Mouse (Mus musculus) ZHBTc4 (cell line): ENCODE data around the gene Pcsk5.

Source experiments
- DNase-seq: peaks from one replicate; pipeline ENCODE4 v3.0.0-alpha.2; 2011; ENCODE audit warnings: low read depth, low spot score

Gene Pcsk5

DNA sequence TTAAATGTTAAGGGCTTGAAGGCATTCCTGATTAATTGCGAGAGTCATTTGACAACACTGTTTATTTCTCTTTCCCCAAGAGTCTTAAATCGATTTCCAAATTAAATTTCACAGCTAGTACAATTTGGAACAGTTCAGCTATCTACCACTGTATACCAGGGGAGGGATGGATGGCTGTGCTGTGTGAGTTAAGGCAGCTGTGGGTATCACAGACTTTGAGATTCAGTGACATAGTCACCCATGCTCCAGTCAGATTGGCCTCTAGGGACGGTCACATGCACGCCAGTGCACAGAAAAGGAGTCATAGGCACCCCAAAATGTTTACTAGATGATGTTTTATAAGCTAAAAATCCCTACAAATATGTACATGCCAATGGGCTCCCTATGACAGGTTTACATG, 260.0 kb downstream of the Pcsk5 start:
- no peak for DNase-seq

GRCm38 (mm10) chr19:17574564-17574963, 262.9 kb downstream of the Pcsk5 start:
- DNase-seq, result no peak

DNA sequence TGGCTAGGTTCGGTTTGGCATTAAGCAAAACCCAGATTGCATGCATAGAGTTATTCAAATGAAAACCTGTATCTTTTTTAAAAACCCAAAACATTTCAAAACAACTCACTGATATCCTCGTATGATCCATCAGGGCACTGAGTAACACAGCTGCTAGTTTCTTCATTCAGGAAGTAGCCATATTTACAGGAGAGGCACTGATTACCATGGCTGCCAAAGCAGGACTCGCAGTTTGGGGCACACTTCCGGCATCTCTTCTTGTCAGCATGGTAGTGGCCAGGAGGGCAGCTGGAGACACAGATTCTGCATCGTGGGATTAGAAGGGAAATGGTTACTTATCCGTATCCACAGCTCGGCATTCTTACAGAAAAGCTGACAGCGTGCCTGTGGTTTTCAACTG, 265.1 kb downstream of the Pcsk5 start:
- DNase-seq, result no peak

DNA sequence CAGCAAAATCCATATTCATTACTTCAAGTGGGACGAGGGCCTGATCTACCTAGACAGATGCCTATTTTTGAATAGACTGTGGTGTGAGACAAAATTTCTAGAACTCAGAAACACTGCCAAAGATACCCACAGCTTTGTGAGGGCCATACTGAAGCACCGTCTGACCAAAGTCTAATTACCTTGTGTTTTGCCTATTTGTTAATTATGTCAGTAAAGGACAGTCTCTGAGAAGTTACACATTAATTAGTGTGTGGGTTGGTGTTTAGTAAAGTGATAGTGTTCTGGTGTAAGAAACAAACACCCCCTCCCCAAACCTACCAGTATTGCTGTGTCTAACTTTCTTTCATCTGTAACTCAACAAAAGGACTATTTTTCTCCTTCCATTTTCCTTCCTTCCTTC, 266.5 kb downstream of the Pcsk5 start:
- no peak for DNase-seq

- no peak for DNase-seq
Observed at GRCm38 (mm10) chr19:17567264-17567663, 270.2 kb downstream of the Pcsk5 start.

- DNase-seq, result no peak
Observed at GRCm38 (mm10) chr19:17566097-17566496, 271.3 kb downstream of the Pcsk5 start.

DNA sequence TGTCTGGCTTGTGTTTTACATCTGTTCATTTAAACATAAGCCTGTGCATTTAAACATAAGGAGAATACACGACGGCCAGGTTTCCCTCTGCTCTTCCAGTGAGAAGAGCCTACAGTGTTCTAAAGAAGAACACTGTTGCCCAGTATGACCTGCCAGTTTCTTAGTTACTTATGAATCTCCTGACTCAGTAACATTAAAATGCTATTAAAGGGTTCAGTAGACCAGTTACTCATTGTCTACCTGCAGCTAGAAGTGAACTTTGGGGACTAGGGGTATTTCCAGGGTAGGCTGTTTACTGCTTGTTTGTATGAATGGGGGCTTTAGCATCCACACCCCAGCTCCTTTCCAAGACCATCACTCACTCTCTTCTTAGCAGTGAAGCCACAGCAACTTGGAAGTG, 278.7 kb downstream of the Pcsk5 start:
- DNase-seq, result no peak

DNA sequence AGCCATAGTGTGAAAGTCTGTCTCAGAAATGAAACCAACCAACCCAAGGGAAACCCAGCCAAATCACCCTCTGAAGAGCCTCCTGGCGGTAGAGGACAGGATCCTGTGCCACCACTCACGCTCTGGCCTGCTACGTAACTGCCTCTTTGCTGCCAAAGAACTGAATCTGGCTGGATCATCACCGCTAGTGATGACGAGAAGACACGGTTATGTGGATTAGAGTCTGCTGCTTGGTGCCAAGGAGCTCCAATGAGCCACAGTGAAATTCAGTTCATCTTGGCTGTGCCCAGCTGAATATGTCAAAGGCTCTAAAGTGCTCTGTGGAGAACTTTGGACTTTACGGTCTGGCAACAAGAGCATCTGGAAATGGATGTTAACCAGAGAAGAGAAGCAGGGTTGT, 282.3 kb downstream of the Pcsk5 start:
- no peak for DNase-seq

DNA sequence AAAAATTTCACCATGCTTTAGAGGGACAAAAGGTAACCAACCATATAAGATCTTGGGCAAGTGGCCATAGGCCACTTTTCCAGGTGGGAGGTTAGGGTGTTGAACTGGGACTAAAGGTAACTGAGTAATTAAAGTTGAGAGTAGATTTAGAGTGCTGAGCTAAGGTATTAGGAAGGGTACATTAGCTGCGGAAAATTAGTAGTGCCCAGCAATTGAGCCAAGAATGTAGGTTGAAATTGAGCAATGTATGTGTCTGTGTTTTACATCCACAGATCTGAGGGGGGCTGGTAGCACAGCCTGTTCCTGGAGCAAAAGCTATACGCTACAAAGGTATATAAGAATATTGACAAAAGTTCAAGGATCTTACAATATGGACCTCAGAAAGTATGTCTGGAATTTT, 282.9 kb downstream of the Pcsk5 start:
- DNase-seq, result no peak

GRCm38 (mm10) chr19:17553396-17554100, 283.9 kb downstream of the Pcsk5 start:
- DNase-seq, result no peak

GRCm38 (mm10) chr19:17528746-17529532, 308.5 kb downstream of the Pcsk5 start:
- no peak for DNase-seq

GRCm38 (mm10) chr19:17525558-17525957, 311.9 kb downstream of the Pcsk5 start:
- no peak for DNase-seq

GRCm38 (mm10) chr19:17514456-17514855, 323.0 kb downstream of the Pcsk5 start:
- no peak for DNase-seq

GRCm38 (mm10) chr19:17511283-17511682, 326.1 kb downstream of the Pcsk5 start:
- DNase-seq, result no peak

DNA sequence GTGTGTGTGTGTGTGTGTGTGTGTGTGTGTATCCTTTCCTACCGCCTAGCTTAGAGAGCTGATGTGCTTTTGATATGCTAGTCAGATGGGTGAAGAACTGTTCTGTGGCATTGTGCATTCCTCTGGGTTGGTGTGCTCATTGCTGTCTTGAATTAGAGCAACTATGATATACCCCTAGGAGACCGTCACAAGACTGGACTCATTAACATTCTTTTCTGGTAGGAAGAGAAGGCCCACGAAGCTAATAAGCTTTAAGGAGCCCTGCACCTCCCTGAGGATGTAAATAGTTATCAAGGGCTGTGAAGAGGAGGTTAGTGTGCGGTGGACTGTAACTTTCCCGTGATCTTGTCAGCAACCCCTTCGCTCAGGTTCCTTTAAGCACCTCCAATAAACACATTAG, 333.2 kb downstream of the Pcsk5 start:
- no peak for DNase-seq

DNA sequence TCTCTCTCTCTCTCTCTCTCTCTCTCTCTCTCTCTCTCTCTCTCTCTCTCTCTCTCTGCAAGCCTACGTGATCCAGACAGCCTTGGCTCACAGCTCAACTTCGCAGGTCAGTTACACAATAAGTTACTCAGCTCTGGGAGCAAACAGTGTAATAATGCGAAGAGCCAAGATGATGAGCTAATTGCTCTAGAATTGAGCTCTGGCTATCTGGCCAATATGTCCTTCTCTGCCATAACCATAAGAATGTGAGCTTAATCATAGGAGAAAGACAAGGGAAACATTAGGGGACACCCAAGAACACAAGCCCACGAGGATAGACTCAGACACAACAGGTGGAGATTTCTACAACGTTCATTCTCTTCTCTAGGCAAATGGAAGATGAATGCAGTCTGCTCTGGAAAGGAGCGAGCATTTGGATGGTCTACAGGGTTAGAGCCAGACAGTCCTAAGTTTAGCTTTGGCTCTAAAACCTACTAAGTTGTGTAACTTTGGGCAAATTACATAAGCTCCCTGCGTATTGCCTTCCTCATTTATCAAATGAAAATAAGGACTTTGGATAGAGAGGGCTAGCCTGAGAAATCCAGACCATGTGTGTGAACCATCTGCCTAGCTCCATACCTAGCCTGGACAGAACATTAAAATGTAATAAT, 338.7 kb downstream of the Pcsk5 start:
- no peak for DNase-seq

DNA sequence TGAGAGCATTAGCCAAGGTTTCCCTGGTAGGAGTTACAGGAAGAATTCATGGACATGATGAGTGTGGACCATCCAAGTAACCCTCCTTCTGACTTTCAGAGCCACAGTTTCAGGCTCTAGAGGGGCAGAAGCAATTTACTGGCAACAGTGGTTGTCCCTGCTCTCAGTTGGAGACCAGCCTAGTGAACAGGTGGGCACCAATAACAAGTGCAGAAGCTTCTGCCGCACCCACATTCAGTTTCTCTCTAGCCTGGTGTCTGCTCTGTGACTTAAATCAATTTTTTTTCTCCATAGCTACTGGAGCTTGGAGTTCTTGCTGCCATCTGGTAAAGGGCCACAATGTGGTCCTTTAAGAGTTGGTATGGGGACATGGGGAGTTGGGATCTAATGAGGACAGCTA, 341.3 kb downstream of the Pcsk5 start:
- DNase-seq, result no peak

DNA sequence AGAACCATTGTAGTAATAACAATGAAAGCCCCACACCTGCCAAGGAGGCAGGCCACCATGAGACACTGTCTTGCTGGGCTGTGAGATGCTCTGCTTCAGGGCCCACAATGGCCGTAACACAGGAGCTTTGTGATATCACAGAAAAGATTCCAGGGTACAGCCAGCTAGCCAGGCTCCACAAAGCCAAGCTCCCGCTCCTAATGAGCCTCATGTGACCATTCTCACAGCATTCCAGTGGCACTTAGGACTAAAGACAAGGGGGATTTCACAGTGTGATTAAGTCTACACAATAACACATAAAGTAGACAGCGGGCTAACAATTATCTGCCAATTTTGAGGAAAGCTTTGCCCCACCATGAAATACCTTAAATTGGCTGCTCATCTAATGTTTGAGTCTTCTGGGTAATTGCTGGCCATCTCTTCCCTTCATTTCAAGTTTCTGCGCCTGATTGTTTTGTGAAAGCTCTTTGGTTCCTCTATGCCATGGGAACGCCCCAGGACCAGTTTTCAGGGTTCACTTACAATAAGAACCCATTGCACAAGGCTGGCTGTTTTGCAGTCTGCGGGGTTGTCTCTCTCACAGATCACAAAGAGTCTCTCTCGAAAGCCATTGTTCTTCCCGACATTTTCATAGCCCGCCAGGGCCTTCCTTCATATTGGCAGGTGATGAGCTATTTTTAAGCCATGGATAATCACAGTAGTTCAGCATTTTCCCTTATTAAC, 345.4 kb downstream of the Pcsk5 start:
- DNase-seq, result no peak

- no peak for DNase-seq
Observed at GRCm38 (mm10) chr19:17491322-17491721, 346.1 kb downstream of the Pcsk5 start.

DNA sequence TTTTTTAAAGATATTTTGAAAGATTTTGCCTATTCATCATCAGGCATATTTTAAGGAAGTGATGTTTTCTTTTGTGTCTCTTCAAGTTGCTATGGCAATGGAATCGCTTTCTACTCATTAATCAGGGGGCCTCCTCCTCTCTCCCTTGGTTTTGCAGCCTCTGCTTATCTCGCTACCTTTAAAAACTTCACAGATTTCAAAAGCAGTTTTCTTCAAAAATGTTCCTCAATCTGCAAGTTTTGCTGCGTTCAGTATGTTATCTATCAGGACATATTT, 347.6 kb downstream of the Pcsk5 start:
- no peak for DNase-seq

DNA sequence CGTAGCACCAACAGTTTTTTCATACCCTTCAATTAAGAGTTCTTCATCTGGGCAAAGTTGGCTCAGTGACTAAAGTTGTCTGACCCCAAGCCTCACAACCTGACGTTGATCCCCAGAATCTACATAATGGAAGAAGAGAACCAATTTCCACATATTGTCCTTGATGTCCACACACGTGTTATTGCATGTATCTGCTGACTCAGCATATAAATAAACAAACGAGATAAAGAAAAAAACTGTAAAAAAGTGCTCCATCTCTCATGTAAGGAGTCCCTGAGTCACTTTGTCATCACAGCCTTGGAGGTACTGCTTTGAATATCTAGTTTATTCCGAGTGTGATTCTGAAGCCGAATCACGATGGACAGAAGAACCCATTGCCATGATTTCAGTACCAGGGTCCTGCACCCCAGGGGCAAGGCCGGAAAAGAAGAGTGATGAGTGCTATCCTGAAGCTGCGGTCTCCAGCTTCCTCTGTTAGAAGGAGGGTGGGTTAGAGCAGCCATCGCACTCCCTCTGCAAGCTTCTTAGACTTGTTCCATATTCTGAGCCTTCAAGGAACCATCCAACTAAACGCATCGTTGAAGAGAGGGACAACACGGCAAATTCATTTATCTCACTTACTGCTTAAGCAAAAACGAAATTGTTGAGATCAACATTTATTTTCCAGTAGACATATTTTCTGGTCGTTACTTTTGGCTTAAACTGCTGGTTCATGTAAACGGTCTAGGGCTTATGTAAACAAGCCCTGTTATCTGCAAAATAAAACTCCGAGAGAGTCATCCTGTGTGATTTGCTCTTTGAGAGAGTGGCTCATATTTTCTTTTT, 348.2 kb downstream of the Pcsk5 start:
- DNase-seq, result no peak
